Mouse (Mus musculus): ENCODE measurements around the gene Ormdl2. TPM values are rescaled to one million over a fixed set of nuclear protein-coding genes. Genes with fewer than 3 reads are reported as not detected.
"Not testable (repeated sequence)": the region's sequence is repeated elsewhere in the genome, so short reads cannot be mapped to it uniquely, and the experiment has no call there.

The Ormdl2 gene
- polyA plus RNA-seq (2012; ENCODE audit: insufficient read depth, insufficient read length, missing spikeins): 36.4 and 37.7 TPM in 2 replicates

DNA sequence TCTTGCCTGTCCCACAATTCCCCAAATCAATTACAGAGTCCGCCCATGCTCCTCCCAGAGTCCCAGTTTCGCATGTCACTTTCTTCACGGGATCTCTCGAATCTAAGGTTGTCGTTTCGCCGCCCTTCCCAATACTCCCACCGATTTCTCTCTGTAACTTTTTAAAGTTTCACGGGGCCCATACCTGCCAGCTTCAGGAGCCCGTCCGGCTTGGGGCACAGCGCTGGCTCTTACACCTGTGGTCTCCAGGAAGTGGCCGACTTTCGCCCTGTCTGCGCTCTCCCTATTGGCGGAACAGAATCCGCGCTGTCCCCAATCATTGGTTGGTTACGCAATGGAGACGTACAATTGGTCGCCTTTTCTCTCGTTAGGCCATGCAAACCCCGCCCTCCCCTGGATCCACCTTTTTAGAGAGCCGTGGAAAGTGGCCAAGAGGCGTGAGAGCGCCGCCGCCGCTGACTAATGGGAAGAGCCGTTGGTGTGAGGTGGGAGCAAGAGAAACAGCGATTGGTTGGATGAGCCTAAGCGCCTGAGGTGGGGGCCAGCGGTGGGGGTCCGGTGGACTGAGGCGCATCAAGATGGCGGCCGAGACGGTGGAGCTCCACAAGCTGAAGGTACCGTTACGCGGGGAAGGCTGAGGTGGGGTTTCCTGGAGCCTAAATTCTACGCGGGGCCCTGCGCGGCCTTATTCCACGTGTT lies at the start of gene Ormdl2:
Gene Ormdl2 (minus strand): TSS at position 288 of the 699 bp plus-strand sequence.
- H3K27ac ChIP-seq (replicated peaks; ENCODE audit: low read depth, low read length): peak within 1 kb of the TSS; percentile 54
- peak within 1 kb of the TSS; percentile 81 for H3K4me3 ChIP-seq (ENCODE audit: insufficient read depth, low read depth, low read length)
- peaks cover 3% of the 10 kb centered on the region; the same call in 1 of the 2 replicates for H3K4me1 ChIP-seq (ENCODE audit: control insufficient read depth, insufficient read depth, insufficient read length, low read length)

DNA sequence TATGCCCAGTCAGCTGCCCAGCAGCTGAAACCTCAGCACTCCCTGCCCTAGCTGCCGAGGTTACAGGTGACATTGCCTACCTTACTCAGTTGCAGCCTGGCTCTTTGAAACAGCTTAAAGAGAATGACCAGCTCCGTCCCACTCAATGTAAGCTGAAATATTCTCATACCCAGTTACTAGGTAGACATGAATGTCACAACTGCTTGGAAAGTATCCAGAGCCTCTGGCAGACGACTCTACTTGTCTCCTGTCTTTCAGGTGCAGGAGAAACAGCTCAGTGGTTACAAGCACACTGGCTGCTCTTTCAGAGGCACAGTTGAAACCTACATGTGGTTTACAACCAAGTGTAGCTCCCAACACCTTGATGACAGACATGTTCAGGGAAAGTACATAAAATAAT lies 48.9 kb upstream of the Ormdl2 start:
- Histone ChIP-seq H3K4me3 (ENCODE audit: insufficient read depth, low read depth, low read length) (no peak overlapping the region), H3K4me1 (ENCODE audit: control insufficient read depth, insufficient read depth, insufficient read length, low read length) (no peaks in the 10 kb centered on the region)

DNA sequence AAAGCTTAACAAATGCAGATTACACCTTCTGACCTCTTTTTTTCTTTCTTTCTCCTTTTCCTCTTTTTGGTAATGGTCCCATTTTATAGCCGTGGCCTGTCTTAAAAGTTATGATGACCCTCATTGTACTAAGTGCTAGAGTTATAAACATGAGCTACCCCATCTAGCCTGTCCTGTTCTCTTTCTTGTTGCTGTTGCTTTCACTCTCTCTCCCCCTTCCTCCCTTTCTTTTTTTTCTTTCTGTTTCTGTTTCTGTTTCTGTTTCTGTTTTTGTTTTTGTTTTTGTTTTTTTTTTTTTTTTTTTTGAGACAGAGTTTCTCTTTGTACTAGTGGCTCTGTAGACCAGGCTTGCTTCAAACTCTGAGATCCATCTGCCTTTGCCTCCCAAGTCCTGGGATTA lies 45.1 kb upstream of the Ormdl2 start:
- H3K27ac ChIP-seq (replicated peaks; ENCODE audit: low read depth, low read length): no peak overlapping the region
- no peaks in the 10 kb centered on the region for H3K4me1 ChIP-seq (ENCODE audit: control insufficient read depth, insufficient read depth, insufficient read length, low read length)
- no peak overlapping the region for H3K4me3 ChIP-seq (ENCODE audit: insufficient read depth, low read depth, low read length)

More for the DNA sequence above, 48.9 kb upstream of the Ormdl2 start:
- H3K27ac ChIP-seq (replicated peaks; ENCODE audit: low read depth, low read length): no peak overlapping the region

DNA sequence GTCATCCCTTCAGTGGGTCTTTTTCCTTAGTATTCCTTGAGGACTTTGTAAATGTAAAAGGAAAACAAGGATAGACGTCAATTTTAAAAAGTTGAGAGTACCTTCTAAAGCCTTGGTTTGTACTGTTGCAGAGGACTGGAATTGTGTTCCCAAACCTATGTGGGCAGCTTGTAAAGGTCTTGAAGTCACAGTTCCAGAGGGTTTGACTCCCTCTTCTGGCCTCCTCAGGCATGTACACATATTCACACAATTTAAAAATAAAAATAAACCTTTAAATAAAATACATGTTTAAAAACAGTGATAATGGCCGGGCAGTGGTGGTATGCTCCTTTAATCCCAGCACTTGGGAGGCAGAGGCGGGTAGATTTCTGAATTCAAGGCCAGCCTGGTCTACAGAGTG lies 44.6 kb upstream of the Ormdl2 start:
- H3K4me3 ChIP-seq (ENCODE audit: insufficient read depth, low read depth, low read length): no peak overlapping the region
- H3K27ac ChIP-seq (replicated peaks; ENCODE audit: low read depth, low read length): no peak overlapping the region
- H3K4me1 ChIP-seq (ENCODE audit: control insufficient read depth, insufficient read depth, insufficient read length, low read length): no peaks in the 10 kb centered on the region

DNA sequence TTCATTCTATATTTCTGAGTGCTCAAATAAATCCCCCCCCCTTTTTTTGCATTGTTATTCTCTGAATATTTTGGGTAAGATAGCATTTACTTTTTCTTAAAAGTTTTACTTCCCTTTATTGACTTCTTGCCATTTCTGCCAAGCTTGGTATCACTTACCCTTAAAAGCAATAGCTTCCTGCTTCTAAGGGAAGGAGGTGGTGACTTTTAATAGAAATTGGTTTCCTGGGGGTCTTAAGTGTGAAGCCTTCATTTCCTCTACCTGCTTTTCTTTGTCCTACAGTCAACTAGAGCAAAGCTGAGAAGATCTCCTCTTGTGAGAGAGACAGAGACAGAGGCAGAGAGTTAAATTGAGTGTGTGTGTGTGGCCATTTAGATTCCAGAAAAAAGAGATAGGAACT lies 39.7 kb upstream of the Ormdl2 start:
- Histone ChIP-seq H3K27ac (replicated peaks; ENCODE audit: low read depth, low read length) (no peak overlapping the region), H3K4me3 (ENCODE audit: insufficient read depth, low read depth, low read length) (no peak overlapping the region), H3K4me1 (ENCODE audit: control insufficient read depth, insufficient read depth, insufficient read length, low read length) (no peaks in the 10 kb centered on the region)

DNA sequence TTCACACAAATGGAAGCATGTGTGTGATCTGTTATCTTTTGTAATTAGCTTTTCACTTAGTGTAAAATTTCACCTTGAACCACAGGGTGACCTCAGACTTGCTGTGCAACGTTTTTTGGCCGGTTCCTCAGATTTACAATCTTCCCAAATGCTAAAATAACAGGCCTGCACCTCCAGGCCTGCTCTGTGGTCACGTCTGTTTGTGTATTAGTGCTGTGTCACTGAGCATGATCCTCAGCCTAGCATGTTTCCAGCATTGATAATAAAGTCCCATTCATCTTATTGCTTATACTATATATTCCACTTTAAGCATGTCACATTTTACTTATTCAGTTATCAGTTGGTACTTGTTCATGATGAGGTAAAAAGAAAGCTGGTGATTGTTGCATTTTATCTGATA lies 28.9 kb upstream of the Ormdl2 start:
- H3K4me3 ChIP-seq (ENCODE audit: insufficient read depth, low read depth, low read length): no peak overlapping the region
- H3K4me1 ChIP-seq (ENCODE audit: control insufficient read depth, insufficient read depth, insufficient read length, low read length): no peaks in the 10 kb centered on the region

DNA sequence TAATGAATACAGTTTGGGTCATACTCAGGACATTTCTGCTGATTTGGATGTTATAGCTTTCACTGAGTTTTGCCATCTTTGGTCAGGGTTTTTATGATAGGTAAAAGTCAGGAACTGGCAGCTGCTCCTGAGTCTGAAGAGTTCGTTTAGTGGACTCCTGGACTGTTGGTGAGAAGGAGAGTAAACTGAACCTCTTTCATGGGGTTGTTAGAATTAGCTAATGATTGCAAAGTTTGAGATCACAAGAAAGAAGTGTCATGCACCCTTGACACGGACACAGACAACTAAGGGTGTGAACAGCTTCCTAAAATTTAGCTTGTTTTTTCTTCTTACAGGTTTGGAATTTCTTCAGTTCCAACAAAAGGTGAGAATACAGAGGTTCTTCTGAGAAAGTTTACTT lies 27.0 kb upstream of the Ormdl2 start:
- H3K4me3 ChIP-seq (ENCODE audit: insufficient read depth, low read depth, low read length): no peak overlapping the region
- no peaks in the 10 kb centered on the region for H3K4me1 ChIP-seq (ENCODE audit: control insufficient read depth, insufficient read depth, insufficient read length, low read length)

More for the DNA sequence above, 28.9 kb upstream of the Ormdl2 start:
- no peak overlapping the region for H3K27ac ChIP-seq (replicated peaks; ENCODE audit: low read depth, low read length)

DNA sequence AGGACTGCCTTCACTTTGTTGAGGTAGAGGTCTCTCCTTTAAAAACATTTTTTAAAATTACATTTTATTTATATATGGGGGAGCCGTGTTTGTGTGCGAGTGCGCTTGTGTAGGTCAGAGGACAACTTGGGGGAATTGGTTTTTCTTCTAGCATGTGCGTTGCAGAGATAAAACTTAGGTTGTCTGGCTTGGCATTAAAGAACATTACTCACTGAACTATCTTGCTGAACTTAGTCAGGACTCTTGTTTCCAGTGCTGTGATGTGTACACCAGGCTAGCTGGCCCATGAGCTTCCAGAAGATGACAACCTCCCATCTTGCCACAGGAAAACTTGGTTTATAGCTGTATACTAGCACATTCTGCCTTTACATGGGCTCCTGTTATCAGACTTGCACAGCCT lies 25.2 kb upstream of the Ormdl2 start:
- no peak overlapping the region for H3K27ac ChIP-seq (replicated peaks; ENCODE audit: low read depth, low read length)

More for the DNA sequence above, 27.0 kb upstream of the Ormdl2 start:
- no peak overlapping the region for H3K27ac ChIP-seq (replicated peaks; ENCODE audit: low read depth, low read length)

DNA sequence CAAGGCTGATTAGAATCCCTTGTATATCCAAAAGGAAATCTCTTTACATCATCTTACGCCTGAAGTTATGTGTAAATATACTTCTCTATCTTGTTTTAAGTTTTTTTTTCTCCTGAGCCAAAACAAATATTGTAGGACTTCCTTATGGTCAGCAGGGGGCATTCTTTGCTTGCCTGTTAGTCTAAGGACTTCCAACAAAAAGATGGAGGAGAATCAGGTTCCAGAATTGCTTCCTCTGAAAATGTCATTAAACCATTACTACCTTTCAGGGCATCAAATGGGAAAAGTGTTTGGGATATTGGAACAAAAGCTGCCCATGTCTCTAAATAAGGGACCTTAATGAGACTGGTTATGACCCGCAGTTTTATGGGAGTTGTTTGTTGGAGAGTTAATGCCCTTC lies 24.1 kb upstream of the Ormdl2 start:
- no peak overlapping the region for H3K27ac ChIP-seq (replicated peaks; ENCODE audit: low read depth, low read length)
- no peak overlapping the region for H3K4me3 ChIP-seq (ENCODE audit: insufficient read depth, low read depth, low read length)
- H3K4me1 ChIP-seq (ENCODE audit: control insufficient read depth, insufficient read depth, insufficient read length, low read length): no peaks in the 10 kb centered on the region

More for the DNA sequence above, 25.2 kb upstream of the Ormdl2 start:
- H3K4me3 ChIP-seq (ENCODE audit: insufficient read depth, low read depth, low read length): no peak overlapping the region
- no peaks in the 10 kb centered on the region for H3K4me1 ChIP-seq (ENCODE audit: control insufficient read depth, insufficient read depth, insufficient read length, low read length)

DNA sequence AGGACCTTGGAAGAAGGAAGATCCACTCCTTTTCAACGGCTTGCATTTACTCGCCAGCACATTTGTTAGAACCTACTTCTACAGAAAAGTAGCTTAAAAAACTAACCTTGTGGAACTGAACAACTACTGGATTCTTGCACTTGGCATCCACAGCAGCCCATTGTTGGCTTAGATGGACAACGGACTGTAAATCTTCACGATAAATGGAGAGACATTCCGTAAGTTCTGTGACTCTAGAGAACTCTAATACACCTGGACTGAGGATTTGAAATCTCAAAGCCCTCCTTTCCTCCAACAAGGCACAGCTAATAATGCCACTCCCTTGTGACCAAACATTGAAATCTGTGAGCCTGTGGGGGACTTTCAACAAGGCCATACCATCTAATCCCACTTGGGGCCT lies 21.8 kb upstream of the Ormdl2 start:
- Histone ChIP-seq H3K27ac (replicated peaks; ENCODE audit: low read depth, low read length) (no peak overlapping the region), H3K4me1 (ENCODE audit: control insufficient read depth, insufficient read depth, insufficient read length, low read length) (no peaks in the 10 kb centered on the region), H3K4me3 (ENCODE audit: insufficient read depth, low read depth, low read length) (no peak overlapping the region)

DNA sequence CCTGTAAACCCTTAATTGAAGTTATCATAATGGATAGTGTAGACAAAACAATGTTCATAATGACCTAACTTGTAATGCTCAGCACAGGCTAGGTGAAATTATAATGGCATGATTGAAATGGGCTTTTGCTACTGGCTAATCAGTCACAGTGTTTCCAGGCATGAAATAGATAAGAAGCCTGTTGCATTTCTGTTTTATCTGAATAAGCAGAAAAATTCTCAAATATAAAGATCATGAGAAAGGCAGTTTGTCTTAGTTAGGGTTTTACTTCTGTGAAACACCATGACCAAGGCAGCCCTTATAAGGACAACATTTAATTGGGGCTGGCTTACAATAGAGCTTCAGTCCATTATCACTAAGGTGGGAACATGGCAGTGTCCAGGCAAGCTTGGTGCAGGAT lies 19.2 kb upstream of the Ormdl2 start:
- H3K27ac ChIP-seq (replicated peaks; ENCODE audit: low read depth, low read length): no peak overlapping the region
- H3K4me3 ChIP-seq (ENCODE audit: insufficient read depth, low read depth, low read length): no peak overlapping the region
- no peaks in the 10 kb centered on the region for H3K4me1 ChIP-seq (ENCODE audit: control insufficient read depth, insufficient read depth, insufficient read length, low read length)

DNA sequence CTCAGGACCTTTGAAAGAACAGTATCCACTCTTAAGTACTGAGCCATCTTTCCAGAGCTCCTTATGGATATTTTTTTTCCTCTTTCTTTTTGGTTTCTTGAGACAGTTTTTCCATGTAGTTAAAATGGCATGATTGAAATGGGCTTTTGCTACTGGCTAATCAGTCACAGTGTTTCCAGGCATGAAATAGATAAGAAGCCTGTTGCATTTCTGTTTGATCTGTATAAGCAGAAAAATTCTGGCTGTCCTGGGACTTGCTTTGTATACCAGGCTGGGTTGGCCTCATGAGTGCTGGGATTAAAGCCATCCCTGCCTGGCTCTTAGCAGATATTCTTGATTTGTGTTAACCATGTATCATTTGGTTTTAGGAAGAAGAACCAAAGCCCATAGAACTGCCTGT lies 18.0 kb upstream of the Ormdl2 start:
- Histone ChIP-seq H3K27ac (replicated peaks; ENCODE audit: low read depth, low read length) (no peak overlapping the region), H3K4me3 (ENCODE audit: insufficient read depth, low read depth, low read length) (no peak overlapping the region), H3K4me1 (ENCODE audit: control insufficient read depth, insufficient read depth, insufficient read length, low read length) (no peaks in the 10 kb centered on the region)

DNA sequence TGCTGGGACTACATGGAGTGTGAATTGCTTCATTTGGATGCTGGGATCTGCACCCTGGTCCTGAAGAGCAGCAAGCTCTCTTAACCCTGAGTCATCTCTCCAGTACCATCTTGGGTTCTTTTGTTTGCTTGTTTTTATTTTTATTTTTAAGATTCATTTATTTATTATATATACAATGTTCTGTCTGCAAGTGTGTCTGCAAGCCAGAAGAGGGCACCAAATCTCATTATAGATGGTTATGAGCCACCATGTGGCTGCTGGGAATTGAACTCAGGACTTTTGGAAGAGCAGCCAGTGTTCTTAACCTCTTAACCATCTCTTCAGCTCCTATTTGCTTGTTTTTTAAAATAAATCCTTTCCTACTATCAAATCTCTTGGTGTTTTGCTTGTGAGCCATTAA lies 16.0 kb upstream of the Ormdl2 start:
- Histone ChIP-seq H3K4me3 (ENCODE audit: insufficient read depth, low read depth, low read length) (no peak overlapping the region), H3K27ac (replicated peaks; ENCODE audit: low read depth, low read length) (no peak overlapping the region), H3K4me1 (ENCODE audit: control insufficient read depth, insufficient read depth, insufficient read length, low read length) (no peaks in the 10 kb centered on the region)

DNA sequence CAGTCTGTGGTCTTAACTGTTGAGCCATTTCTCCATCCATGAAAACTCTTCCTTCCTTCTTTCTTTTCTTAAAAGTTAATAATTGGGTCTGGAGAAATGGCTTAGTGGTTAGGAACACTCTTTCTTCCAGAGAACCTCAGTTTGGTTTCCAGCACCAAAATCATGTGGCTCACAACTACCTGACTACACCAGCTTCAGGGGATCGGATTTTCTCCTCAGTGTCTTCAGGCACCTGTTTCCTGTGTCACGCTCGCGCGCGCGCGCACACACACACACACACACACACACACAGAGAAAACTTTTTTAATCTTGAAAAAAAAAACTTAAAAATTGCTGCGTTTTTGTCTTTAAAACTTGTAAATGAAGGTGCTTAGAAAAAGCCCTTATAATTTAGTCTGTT lies 2.4 kb upstream of the Ormdl2 start:
- no peak overlapping the region for H3K27ac ChIP-seq (replicated peaks; ENCODE audit: low read depth, low read length)
- H3K4me1 ChIP-seq (ENCODE audit: control insufficient read depth, insufficient read depth, insufficient read length, low read length): peaks cover 3% of the 10 kb centered on the region; the same call in 1 of the 2 replicates
- no peak overlapping the region; the same call in 1 of the 2 replicates for H3K4me3 ChIP-seq (ENCODE audit: insufficient read depth, low read depth, low read length)

DNA sequence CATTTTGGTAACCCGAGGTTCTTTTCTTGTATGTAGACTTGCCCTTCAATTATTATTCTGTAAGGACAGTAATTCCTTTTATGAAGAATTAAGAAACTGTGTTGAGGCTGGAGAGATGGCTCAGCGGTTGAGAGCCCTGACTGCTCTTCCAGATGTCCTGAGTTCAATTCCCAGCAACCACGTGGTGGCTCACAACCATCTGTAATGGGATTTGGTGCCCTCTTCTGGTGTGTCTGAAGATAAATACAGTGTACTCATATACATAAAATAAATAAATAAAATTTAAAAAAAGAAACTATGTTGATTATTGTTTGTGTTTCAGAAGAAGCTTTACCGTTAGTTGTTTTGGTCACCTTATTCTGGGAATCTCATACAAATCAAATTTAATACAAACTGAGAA lies 1.6 kb upstream of the Ormdl2 start:
- not testable (repeated sequence) for H3K4me3 ChIP-seq (ENCODE audit: insufficient read depth, low read depth, low read length); H3K27ac ChIP-seq (replicated peaks; ENCODE audit: low read depth, low read length); H3K4me1 ChIP-seq (ENCODE audit: control insufficient read depth, insufficient read depth, insufficient read length, low read length)

DNA sequence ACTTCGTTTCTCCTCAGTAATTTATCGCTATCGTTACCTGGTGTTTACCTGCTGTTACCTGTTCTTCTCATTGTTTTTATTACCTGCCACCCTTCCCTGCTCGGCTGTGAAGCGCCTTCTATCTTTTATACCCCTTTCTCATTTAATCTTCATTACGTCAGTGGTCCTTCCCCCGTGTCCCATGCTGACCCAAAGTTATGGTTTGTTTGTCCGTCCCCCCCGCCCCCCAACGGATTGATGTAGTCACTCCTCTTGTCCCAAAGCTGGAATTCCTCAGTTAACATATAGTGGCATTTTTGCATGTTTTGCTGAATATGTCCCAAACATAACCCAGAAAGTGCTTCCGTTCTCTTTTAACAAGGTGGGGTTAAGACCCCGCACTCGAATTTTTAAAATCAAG lies 690 bp upstream of the Ormdl2 start:
- Histone ChIP-seq H3K4me3 (ENCODE audit: insufficient read depth, low read depth, low read length) (peak overlapping the region; percentile 81), H3K4me1 (ENCODE audit: control insufficient read depth, insufficient read depth, insufficient read length, low read length) (peaks cover 3% of the 10 kb centered on the region; the same call in 1 of the 2 replicates), H3K27ac (replicated peaks; ENCODE audit: low read depth, low read length) (peak overlapping the region; percentile 49)
